Mouse (Mus musculus) right cerebral cortex, adult 2 months (tissue): ENCODE results near the gene Sag.
A peak's percentile ranks its signal among the peaks of the same experiment; 100 is the strongest.

Experiments used
- DNase-seq, 2 experiments: peaks; one replicate each; pipeline ENCODE4 v3.0.0; 2021 to 2022; ENCODE audit warnings: low spot score in 2 of 2

Gene Sag

DNA sequence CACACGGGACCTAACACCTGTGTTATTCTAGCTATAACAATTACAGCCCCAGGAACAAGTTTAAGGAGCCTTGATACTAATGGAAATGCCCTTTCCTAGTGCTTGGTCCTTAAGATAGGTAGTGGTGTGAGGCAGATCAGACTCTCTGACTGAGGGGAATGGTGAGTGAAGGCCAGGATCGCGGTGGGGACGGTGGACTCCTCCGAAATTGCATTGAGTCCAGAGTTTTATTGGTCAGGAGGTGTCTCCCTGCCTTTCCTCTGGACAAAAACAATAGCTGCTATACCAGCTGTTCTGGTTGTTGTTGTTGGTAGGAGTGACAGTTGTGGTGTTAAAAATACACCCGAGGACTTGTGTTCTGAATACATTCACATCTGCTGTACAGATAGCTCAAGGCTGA is 50.9 kb downstream of the Sag start:
- peak in 1 of 2 experiments; percentile 19 for DNase-seq

DNA sequence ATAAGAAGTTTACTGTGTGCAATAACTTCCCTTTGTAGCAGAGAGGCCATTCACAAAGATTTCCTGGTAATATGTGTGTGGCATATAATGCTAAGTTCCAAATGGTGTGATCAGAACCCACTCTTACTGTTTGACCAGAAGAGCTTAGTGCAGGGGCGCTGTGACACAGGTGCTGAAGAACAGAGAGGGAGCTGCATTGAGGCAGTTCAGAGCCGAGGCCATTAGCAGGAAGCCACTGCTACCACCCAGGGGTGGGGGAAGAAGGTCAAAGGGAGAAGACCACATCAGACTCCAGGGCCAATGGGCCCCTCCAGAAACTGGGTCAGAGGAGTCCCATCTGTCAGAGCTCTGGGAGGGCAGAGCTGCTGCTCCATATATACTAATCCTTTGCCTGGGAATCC is 51.4 kb downstream of the Sag start:
- DNase-seq, result no peak

DNA sequence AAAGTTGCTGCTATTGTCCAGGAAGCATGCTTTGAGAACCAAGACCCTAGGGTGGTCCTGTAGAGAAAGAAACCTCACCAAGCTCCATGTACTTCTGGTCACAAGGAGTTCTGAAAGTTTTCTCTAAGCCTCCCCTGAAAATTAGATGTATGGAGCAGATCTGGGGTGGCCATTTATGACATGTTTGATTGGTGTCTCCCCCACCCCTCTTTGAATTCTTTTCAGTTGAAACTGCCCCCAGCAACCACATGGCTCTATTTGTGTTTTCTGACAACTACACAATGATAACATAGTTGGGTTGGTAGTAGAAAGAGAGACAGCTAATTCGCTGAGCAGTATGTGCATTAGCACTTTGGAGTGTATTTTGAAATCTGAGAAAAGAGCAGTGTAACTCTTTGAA is 52.0 kb downstream of the Sag start:
- DNase-seq, result no peak

DNA sequence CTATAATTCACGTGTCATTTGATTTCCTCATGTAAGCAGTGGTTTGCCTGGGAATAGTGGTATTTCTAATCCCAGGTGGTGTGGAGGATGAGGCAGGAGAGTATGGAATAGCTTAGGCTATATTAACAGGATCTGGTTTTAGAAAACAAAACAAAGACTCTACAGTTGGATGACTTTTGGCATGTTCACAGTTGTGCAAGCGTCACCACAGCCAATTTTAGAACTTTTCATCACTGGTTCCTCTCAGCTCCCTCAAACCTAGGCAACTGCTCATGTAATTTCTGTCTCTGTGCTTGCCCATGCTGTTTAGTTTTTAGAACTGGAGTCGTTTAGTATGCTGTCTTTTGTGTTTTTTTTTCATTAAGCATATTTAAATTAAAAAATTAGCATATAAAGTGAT is 53.3 kb downstream of the Sag start:
- DNase-seq, result peak in 1 of 2 experiments; percentile 64

DNA sequence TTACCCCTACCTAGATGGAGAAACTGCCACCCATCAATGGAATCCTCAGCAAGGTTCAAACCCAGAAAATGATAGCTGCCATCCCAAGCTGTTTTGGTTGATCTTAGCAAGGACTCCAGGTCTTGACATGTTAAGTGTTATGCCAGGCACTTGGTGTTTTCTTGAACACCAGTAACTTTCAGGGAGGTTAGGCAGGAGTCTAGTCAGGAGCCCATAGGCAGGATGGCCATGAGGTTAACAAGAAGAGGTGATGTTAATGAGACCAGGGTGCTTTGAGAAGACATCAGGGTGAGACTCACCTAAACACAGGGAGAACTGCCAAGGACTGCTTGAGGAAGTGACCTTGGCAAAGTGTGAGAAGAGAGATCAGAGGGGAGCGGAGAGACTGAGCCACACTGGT is 54.6 kb downstream of the Sag start:
- no peak for DNase-seq

DNA sequence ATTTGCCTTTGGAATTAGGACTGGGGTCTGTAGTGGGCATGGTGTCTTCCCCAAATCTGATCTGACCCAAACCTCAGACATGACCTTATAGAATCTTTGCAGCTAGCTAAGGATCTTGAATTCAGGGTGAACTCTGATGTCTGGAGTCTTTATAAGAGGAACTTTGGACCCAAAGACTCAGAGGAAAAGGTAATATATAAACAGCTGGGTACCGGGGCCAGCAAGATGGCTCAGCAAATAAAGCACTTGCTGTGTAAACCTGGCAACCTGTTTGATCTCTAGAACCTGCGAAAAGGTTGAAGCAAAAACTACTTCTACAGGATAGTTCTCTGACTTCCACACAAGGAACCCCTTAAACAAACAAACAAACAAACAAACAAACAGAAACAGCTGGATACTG is 55.0 kb downstream of the Sag start:
- no peak for DNase-seq

DNA sequence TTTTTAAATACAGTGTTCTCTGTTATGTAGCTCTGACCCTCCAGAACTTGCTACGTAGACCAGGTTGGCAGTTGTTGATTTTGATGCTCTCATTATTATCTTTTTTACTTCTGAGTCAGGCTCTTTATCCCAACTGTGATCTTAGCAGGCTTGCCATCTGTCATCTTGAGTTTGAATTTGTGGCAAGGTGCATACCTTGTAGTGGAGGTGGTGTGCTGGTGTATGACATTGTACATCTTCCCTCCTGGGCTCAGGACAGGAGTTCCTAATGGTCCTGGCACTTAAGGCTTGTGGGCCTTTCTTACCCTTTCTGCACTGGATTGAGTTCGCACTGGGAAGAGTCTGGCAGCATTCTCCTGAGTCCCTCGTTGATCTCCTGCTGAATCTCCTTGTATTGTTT is 60.1 kb downstream of the Sag start:
- DNase-seq, result no peak

DNA sequence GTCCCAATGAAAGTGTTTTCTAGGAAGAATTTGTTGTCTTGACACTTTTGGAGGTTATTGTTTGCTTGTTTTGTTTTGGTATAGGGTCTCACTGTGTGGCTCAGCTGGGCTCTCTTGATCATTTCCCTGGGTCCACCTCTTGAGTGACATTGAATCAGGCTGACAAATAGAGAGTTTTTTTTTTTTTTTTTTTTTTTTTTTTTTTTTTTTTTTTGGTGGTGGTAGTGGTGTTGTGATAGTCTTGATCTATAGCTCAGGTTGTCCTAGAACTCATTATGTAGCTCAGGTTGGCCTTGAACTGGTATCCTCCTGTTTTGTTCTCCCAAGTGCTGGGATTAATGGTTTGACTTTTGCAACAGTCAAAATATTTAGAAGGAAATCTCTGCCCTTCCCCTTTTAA is 61.4 kb downstream of the Sag start:
- no peak for DNase-seq

DNA sequence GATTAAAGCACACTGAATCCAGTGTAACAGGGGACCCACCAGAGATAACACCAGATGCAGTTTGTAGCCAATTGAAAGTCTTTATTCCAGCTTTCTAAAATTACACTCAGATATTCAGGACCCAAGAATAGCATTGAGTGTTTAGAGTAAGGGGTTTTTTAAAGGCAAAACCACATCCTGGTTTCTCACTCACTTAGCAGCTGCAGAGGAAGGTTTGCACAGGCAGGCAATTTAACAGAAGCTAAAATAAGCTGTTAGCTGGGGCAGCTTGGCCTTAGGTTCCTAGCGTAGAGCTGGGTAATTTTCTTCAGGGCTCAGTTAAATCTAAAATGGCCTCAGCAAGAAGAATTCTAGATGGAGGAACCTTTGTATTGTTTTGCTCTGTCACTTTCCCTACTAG is 63.2 kb downstream of the Sag start:
- DNase-seq, result no peak

DNA sequence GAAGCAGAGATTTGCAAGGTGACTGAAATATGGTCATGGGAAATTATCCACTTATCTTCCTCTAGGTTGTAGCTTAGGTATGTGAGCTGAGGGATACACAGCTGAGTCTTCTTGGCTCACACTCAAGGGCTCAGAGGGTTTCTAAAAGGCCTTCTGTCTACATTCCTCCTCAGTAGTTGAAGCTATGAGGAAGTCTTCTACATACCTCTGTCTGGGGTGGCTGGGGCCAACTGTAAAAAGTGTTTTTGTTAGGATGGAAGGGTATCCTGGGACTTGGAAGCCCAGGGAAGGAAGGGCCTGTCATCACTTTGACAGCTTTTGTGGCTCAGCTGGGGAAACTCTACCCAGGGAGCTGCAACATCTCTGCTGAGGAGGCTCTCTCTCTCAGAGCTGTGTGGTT is 68.1 kb downstream of the Sag start:
- DNase-seq, result no peak

DNA sequence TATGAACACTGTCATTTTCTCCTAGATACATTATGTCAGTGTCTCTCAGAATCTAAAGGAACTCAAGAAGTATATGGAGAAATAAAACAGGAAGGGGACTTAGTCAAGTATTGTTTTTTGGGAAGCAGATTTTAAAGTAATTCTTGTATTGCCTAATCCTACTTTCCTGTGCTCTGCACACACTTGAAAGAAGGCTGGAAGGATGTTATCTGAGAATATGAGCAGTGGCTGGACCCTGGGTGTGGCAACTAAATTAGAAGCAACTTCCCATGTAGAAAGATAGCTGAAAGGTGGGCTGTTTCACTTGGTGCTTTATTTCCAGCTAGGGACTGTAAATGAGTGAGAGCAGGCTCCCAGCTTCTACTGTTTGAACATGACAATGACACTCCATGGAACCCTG is 69.6 kb downstream of the Sag start:
- DNase-seq, result no peak

DNA sequence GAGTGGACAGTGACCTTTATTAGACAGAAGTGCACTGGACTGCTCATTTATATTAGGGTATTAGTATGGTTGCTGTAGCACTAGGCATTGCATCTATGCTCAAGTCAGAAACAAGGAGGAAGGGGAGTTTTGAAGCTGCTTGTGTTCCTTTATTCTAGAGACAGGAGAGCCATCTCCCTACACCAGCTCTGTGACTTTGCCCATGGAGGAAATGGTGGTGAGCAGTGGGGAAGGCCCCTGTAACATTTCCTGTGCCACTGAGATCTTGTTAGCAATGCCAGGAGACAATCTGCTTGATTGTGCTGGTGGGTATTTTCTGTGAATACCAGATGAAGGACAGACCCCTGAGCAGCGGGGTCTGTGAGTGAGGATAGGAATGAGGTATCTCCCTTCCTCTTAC is 72.6 kb downstream of the Sag start:
- no peak for DNase-seq

DNA sequence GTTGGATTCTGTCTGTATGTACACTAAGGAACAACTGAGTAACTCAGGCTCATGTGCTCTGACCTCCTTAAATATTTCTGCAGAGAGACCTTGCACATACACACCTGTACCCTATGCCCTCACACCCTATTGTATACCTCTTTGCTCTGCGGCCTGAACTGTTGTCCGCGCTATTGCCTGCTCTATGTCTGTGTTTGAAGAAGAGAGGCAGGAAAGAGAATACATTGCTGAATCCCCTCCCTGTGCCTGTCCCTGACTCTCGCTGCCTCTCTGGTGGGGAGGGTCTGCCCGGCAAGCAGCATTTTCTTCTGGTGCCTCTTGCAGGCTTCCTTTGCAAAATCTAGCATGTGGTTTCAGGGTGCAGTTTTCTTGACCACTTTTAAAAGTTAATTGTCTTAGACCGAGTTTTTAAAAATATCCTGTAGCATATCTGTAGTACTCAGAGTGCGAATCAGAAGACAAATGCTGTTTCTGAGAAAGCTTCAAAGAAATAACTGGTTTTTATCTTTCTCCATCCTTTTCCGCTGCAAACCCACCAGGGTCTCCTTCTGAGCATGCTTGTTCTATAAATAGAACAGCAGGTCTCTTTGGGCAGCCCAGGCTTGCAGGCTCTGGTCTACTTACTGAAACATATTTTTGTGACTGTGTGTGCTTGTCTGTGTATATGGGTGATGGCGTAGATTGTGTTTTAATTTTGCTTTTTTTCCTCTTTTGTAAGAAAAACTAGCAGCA is 74.2 kb downstream of the Sag start:
- DNase-seq, result no peak

DNA sequence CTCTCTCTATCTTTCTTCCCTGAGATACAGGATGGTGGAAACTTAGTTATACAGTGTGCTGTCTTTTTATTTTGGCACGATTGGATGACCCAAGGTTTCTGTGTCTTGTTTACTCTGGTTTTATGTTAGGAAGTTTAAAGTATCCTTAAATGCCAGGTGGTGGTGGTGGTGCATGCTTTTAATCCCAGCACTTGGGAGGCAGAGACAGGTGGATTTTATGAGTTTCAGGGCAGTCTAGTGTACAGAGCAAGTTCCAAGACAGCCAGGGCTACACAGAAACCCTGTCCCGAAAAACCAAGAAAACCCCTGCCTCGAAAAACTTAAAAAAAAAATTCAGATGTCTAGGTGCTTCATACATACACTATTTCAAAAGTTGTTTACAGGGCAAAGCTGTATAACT is 75.6 kb downstream of the Sag start:
- DNase-seq, result no peak

DNA sequence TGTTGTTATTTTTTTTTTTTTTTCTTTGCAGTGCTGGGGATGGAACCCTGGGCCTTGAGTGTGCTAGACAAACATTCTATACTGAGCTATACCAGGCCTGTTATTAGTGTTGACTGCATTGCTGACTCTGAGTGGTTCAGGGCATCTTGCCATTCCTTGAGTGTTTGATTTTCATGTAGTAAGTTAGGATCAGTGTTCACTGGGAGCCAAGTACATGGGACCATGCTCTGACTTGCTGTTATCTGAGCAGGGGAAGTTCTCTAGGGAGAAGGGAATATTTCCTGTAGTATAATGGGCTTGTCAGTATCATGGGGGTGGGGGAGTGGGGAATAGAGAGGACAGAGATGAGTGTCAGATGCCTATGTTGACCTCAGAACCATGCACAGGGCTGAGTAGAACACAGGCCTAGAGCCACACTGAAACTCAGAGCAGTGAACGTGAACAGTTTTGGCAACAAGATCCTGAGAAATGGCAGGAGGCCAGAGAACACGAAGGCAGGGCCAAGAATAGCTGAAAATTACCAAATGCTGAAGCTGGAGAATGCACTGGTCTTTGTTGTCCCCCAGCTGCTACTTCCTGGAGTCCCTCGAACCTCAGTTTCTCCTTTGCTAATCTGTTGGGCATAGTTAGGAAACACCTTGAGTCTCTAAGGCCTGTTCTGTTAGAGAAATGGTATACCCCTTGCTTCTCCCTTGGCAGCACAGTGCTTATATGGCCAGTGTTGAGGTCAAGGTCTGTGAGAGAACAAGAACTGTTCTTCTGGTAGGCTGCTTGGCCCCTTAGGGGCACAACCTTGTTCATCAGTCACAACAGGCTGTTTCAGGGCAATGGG is 76.2 kb downstream of the Sag start:
- peak; percentile 74 to 85 for DNase-seq

DNA sequence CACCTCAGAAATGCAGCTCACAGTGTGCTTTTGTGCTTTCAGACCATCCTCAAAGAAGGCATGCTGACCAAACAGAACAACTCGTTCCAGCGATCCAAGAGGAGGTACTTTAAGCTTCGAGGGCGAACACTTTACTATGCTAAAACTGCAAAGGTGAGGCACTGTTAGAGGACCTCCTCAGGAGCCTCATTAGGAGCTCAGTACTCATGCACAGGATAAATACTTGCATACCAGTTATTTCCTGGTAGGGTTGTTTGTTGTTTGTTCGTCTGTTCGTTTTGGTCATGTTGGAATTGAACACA is 76.8 kb downstream of the Sag start:
- DNase-seq, result no peak

DNA sequence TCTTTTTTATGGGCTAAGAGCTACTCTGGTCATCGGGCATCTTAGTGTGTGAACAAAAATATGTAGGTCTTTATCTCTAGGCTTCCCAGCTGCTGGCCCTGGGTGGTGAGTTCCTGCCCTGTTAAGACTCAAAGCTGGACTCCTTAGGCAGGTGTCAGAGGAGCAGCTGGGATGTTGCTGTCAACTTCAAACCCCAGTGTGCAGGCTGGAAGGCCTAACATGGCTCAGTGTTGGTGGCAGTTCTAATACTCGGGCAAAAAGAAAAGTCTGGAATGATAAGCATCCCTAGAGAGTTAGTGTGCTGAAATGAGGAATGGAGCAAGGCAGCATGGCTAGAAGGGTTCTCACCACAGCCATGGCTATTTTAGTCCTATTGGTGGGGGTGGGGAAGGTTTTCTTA is 77.4 kb downstream of the Sag start:
- no peak for DNase-seq

DNA sequence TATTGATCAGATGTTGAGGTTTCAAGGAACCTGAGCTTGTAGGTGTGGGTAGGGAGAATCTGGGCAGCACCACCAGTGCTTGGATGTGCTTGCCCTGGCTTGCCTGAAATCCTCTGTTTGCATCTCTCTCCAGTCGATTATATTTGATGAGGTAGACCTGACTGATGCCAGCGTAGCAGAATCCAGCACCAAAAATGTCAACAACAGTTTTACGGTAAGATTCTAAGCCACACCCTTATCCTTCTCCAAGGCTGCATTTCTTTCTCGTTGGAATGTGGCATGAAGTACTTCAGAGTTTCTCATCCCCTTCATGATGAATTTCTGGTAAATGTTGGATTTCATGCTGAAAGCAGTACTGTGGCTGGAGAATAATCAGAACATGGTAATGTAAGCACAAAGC is 78.2 kb downstream of the Sag start:
- no peak for DNase-seq

DNA sequence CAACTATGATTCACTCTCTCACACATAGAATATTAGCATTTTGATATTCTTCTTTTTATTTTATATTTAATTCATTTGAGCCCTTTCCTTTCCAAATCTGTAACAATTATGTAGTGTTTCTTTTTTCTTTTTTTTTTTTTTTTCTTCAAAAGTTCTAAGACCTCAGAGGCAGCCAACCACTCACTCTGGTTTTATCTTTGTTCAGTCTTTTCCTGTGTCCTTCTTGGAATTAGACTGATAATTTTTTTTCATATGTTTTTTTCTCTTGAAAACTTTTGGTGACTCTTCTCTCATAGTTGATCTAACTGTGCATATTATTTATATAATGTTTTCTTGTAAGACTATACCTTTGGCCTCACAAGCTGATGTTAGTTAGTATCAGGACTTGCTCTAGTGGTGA is 79.1 kb downstream of the Sag start:
- DNase-seq, result no peak

DNA sequence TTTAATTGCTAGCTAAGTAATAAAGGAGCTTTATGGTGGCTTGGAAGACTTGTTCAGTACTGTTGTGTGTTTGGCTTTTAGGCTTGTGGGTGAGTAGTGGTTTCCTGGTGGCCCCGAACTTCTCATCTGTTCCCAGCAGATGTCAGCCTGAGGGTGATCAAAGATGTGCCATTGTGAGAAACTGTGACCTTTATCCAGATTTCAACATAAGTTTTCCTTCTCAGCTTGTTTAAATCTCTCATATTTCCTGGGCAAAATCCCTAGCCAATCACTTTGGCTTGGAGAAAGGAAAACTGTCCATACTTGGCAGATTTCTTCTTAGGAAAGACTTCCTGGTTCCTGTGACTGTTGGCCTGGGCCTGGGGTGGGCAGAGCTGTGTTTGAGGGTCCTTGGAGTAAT is 87.5 kb downstream of the Sag start:
- no peak for DNase-seq

DNA sequence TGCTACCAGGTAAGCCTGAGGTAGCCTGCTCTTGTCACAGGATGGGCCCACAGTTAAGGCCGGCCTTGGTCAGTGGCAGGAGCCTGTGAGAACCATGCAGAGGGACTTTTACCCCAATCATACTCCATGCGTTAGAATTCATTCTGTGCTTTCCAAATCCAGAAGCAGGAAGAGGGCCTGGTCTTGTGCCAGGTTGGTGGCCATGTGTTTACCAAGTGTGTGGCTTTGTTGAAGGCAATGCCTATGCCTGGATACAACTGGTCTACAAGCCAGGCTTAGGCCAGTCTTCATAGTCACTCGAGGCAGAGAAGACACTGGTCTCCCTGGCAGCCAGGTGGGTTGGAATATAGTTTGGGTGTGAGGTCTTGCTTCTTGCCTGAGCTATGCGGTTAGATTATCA is 88.2 kb downstream of the Sag start:
- DNase-seq, result no peak

DNA sequence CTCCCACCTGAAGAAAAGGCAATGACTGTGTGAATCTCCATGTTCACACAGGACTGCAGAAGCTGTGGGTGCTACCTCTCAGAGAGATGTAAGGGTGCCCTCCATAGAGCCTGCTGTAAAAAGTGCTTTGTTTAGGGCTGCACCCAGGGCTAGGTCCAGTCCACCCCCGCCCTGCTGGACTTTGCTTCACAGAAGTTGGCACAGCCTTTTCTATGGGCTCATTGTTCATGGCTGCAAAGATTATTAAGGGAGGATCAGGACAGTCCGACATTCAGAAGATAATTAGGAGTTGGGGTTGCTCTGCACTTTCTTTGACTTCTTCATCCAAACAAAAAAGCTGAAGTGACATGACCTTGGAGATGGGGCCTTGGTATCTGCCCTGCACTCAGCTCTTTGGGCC is 89.0 kb downstream of the Sag start:
- no peak for DNase-seq

DNA sequence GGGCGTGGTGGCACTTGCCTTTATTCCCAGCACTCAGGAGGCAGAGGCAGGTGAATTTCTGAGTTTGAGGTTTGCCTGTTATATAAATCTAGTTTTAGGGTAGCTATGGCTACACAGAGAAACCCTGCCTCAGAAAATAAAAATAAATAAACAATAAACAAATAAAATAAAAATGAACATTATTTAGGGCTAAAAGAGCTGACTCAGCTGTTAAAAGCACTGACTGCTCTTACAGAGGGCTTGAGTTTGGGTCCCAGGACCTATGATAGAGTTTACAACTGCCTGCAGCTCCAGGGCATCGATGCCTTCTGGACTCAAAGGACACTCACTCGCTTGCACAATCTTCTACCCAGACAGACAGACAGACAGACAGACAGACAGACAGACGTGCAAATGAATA is 89.9 kb downstream of the Sag start:
- no peak for DNase-seq
